Mouse (Mus musculus): ENCODE results near the gene Slc35g1. TPM values are rescaled to one million over a fixed set of nuclear protein-coding genes. Genes with fewer than 3 reads are reported as not detected.

The Slc35g1 gene
- polyA plus RNA-seq, 1 experiment = 2.2 TPM

DNA sequence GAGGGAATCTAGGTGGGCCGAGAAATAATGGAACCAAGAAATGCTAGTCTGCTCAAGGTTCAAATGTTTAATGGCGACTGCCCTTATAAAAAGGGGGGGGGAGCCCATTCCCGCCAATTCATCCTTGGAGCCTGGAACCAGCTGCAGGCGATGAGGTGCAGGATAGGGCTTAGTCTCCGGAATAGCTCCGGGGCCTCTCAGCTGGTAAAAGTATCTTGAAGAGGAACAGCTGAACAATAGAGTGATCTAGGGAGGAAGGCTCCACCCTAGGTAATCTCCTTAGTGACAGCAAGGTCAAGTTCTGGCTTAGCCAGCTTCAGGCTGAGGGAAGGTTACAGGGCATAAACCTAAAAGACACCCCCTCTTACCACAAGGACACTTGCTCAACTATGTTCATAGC lies 18.1 kb downstream of the Slc35g1 start:
- WGBS = 90% methylated on average over 6 of the region's 6 CpGs
- no peak for TF ChIP-seq CTCF (IDR thresholded peaks at IDR 0.05; ENCODE audit: extremely low read depth, insufficient read depth, insufficient read length, insufficient replicate concordance)
- TF ChIP-seq POLR2A (IDR thresholded peaks at IDR 0.05; ENCODE audit: low read depth, low read length) = no peak
- DNase-seq (ENCODE audit: low read depth in 1 of 2, low spot score in 2 of 2) = no peak
- H3K27me3 ChIP-seq (ENCODE audit: control insufficient read depth, insufficient read depth, low read length) = no peaks in the 10 kb centered on the region
- no peaks in the 10 kb centered on the region for H3K4me1 ChIP-seq (ENCODE audit: control insufficient read depth, insufficient read depth, insufficient read length)
- no peak overlapping the region for H3K4me3 ChIP-seq (ENCODE audit: extremely low read depth, insufficient read depth, insufficient read length)
- H3K36me3 ChIP-seq (ENCODE audit: control insufficient read depth, insufficient read depth, low read length) = no peaks in the 10 kb centered on the region
- no peak overlapping the region for H3K27ac ChIP-seq (ENCODE audit: insufficient read depth, low read length)

DNA sequence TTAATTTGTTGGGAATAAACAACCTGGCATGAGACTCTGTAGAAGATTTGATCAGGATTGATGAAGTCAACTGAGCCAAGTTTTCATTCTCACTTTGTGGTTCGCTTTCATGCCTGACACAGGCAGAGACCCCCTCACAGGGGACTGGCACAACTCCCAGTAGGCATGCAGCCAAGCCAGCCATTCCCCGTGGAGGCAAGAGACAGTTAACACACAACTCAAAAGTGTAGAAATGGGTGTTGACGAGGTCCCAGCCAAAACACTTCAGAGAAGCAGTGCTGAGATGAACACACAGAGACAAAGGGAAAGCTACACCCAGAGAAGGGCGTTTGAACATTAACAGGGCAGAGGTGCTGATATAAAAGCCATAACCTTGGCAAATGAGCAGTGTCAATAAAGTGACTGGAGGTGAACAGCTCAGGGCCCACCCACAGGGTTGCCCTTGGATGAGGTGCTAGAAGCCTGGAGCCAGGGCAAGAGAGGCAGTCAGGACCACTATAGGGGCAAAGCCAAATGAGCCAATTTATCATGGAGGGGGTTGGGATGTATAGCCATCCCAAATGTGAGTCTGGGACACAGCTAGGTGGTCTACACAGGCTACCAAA lies 23.1 kb downstream of the Slc35g1 start:
- TF ChIP-seq POLR2A (IDR thresholded peaks at IDR 0.05; ENCODE audit: low read depth, low read length) = no peak
- no peak for TF ChIP-seq CTCF (IDR thresholded peaks at IDR 0.05; ENCODE audit: extremely low read depth, insufficient read depth, insufficient read length, insufficient replicate concordance)
- Histone ChIP-seq H3K4me3 (ENCODE audit: extremely low read depth, insufficient read depth, insufficient read length) (no peak overlapping the region), H3K27me3 (ENCODE audit: control insufficient read depth, insufficient read depth, low read length) (no peaks in the 10 kb centered on the region), H3K36me3 (ENCODE audit: control insufficient read depth, insufficient read depth, low read length) (no peaks in the 10 kb centered on the region), H3K4me1 (ENCODE audit: control insufficient read depth, insufficient read depth, insufficient read length) (no peaks in the 10 kb centered on the region), H3K27ac (ENCODE audit: insufficient read depth, low read length) (no peak overlapping the region)
- 81% methylated on average over 4 of the region's 4 CpGs for WGBS
- no peak for DNase-seq (ENCODE audit: low read depth in 1 of 2, low spot score in 2 of 2)

GRCm38 (mm10) chr19:38420751-38421295 lies 25.0 kb downstream of the Slc35g1 start:
- 82% methylated on average over 4 of the region's 4 CpGs for WGBS
- H3K4me1 ChIP-seq (ENCODE audit: control insufficient read depth, insufficient read depth, insufficient read length) = no peaks in the 10 kb centered on the region
- TF ChIP-seq POLR2A (IDR thresholded peaks at IDR 0.05; ENCODE audit: low read depth, low read length) = no peak
- TF ChIP-seq CTCF (IDR thresholded peaks at IDR 0.05; ENCODE audit: extremely low read depth, insufficient read depth, insufficient read length, insufficient replicate concordance) = no peak
- DNase-seq (ENCODE audit: low read depth in 1 of 2, low spot score in 2 of 2) = no peak
- no peaks in the 10 kb centered on the region for H3K36me3 ChIP-seq (ENCODE audit: control insufficient read depth, insufficient read depth, low read length)
- no peak overlapping the region for H3K27ac ChIP-seq (ENCODE audit: insufficient read depth, low read length)
- no peaks in the 10 kb centered on the region for H3K27me3 ChIP-seq (ENCODE audit: control insufficient read depth, insufficient read depth, low read length)
- H3K4me3 ChIP-seq (ENCODE audit: extremely low read depth, insufficient read depth, insufficient read length) = no peak overlapping the region

DNA sequence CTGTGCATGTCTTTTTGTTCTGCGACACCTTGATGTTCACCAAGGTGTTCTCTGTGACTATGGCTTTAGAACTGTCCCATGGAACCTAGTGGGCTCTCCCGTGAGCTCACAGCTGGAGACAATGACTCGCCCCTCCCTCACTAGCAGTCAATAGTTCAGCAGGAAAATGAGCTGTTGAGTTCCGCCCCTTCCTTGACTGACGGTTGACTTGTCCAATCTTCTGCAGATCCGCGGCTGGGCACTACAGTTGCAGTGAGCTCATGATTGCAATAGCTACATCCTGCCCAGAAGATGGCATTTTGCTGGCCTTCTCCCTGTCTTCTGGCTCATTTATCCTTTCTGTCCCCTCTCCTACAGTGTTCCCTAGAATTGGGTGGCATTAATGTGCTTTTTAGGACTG lies 25.7 kb downstream of the Slc35g1 start:
- 69% methylated on average over 7 of the region's 7 CpGs for WGBS
- no peak overlapping the region for H3K27ac ChIP-seq (ENCODE audit: insufficient read depth, low read length)
- H3K4me3 ChIP-seq (ENCODE audit: extremely low read depth, insufficient read depth, insufficient read length) = no peak overlapping the region
- no peaks in the 10 kb centered on the region for H3K36me3 ChIP-seq (ENCODE audit: control insufficient read depth, insufficient read depth, low read length)
- TF ChIP-seq CTCF (IDR thresholded peaks at IDR 0.05; ENCODE audit: extremely low read depth, insufficient read depth, insufficient read length, insufficient replicate concordance) (no peak), POLR2A (IDR thresholded peaks at IDR 0.05; ENCODE audit: low read depth, low read length) (no peak)
- H3K4me1 ChIP-seq (ENCODE audit: control insufficient read depth, insufficient read depth, insufficient read length) = no peaks in the 10 kb centered on the region
- no peaks in the 10 kb centered on the region for H3K27me3 ChIP-seq (ENCODE audit: control insufficient read depth, insufficient read depth, low read length)
- DNase-seq (ENCODE audit: low read depth in 1 of 2, low spot score in 2 of 2) = no peak

DNA sequence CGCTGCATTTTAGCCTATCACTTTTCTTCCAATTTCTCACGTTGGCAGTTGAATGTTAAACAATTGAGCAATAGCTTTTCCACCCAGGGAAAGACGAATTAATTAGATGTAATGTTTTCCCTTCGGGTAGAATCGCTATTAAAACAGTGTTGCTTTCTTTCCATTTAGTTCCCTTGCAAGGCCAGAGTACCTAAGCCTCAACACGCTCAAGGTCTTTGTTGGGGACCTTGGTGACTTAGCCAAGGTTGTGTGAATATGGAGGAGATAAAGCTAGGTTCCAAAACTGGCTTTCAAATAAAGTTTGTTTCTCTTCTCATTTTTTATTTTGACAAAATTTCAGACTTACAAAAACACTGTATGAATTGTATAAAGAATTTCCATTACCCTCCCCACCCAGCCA lies 27.1 kb downstream of the Slc35g1 start:
- no peak for TF ChIP-seq POLR2A (IDR thresholded peaks at IDR 0.05; ENCODE audit: low read depth, low read length)
- no peak for TF ChIP-seq CTCF (IDR thresholded peaks at IDR 0.05; ENCODE audit: extremely low read depth, insufficient read depth, insufficient read length, insufficient replicate concordance)
- 65% methylated on average over 6 of the region's 6 CpGs for WGBS
- Histone ChIP-seq H3K36me3 (ENCODE audit: control insufficient read depth, insufficient read depth, low read length) (no peaks in the 10 kb centered on the region), H3K27ac (ENCODE audit: insufficient read depth, low read length) (no peak overlapping the region), H3K4me3 (ENCODE audit: extremely low read depth, insufficient read depth, insufficient read length) (no peak overlapping the region), H3K4me1 (ENCODE audit: control insufficient read depth, insufficient read depth, insufficient read length) (no peaks in the 10 kb centered on the region), H3K27me3 (ENCODE audit: control insufficient read depth, insufficient read depth, low read length) (no peaks in the 10 kb centered on the region)
- no peak for DNase-seq (ENCODE audit: low read depth in 1 of 2, low spot score in 2 of 2)

DNA sequence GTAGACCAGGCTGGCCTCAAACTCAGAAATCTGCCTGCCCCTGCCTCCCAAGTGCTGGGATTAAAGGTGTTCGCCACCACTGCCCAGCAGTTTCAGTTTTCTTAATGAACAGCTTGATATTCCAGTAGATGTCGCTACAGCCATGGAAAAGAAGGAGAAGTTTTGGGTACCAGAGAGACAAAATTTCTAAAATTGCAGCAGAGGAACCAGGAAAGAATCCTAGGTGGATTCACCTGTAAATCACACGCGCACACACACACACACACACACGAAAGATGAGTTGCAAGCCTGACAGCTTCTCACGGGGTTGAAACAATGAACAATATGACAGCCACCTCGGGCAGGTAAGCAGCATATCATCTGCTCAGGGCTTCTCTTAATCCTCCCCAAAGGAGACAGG lies 28.1 kb downstream of the Slc35g1 start:
- H3K4me1 ChIP-seq (ENCODE audit: control insufficient read depth, insufficient read depth, insufficient read length) = no peaks in the 10 kb centered on the region
- TF ChIP-seq POLR2A (IDR thresholded peaks at IDR 0.05; ENCODE audit: low read depth, low read length) (no peak), CTCF (IDR thresholded peaks at IDR 0.05; ENCODE audit: extremely low read depth, insufficient read depth, insufficient read length, insufficient replicate concordance) (no peak)
- no peak overlapping the region for H3K4me3 ChIP-seq (ENCODE audit: extremely low read depth, insufficient read depth, insufficient read length)
- H3K27me3 ChIP-seq (ENCODE audit: control insufficient read depth, insufficient read depth, low read length) = no peaks in the 10 kb centered on the region
- no peak for DNase-seq (ENCODE audit: low read depth in 1 of 2, low spot score in 2 of 2)
- 40% methylated on average over 7 of the region's 7 CpGs for WGBS
- no peaks in the 10 kb centered on the region for H3K36me3 ChIP-seq (ENCODE audit: control insufficient read depth, insufficient read depth, low read length)
- no peak overlapping the region for H3K27ac ChIP-seq (ENCODE audit: insufficient read depth, low read length)

DNA sequence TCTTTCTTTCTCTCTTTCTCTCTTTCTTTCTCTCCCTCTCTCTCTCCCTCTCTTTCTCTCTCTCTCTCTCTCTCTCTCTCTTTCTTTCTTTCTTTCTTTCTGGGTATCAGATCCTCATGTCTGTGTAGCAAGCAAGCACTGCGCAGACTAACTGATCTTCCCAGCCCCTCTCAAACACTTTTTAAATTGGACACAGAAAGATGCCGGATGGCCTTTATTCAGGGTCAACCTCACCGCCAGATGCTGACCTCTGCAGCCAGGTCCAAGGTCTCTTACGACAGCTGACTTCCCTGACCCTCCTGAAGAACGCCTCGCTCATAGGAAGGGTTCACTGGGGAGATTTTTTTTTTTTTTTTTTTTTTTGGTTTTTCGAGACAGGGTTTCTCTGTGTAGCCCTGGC lies 28.8 kb downstream of the Slc35g1 start:
- no peak for TF ChIP-seq POLR2A (IDR thresholded peaks at IDR 0.05; ENCODE audit: low read depth, low read length)
- TF ChIP-seq CTCF (IDR thresholded peaks at IDR 0.05; ENCODE audit: extremely low read depth, insufficient read depth, insufficient read length, insufficient replicate concordance) = no peak
- H3K27me3 ChIP-seq (ENCODE audit: control insufficient read depth, insufficient read depth, low read length) = no peaks in the 10 kb centered on the region
- H3K4me1 ChIP-seq (ENCODE audit: control insufficient read depth, insufficient read depth, insufficient read length) = no peaks in the 10 kb centered on the region
- no peak overlapping the region for H3K27ac ChIP-seq (ENCODE audit: insufficient read depth, low read length)
- 85% methylated on average over 6 of the region's 7 CpGs for WGBS
- no peak overlapping the region for H3K4me3 ChIP-seq (ENCODE audit: extremely low read depth, insufficient read depth, insufficient read length)
- no peak for DNase-seq (ENCODE audit: low read depth in 1 of 2, low spot score in 2 of 2)
- no peaks in the 10 kb centered on the region for H3K36me3 ChIP-seq (ENCODE audit: control insufficient read depth, insufficient read depth, low read length)
